ENCODE assay signal across 20 mouse cellular contexts in genomic region chr3:96250890-96251289, GRCm38 (mm10). TPM values are rescaled to one million over a fixed set of nuclear protein-coding genes. Genes with fewer than 3 reads are reported as not detected.
DNase-seq lines count a peak whose midpoint lies in the region; ATAC-seq and TF ChIP-seq lines count a peak whose summit lies in the region.
"Had no signal": no experiment of that assay in that cellular context is flagged by ENCODE, and none has a peak within 500 bp of the region (broad histone marks: within the 10 kb centered on the region; RNA-seq: fewer than 3 reads in every experiment).

No protein-coding gene starts in this region.

- 49% methylated on average over 3 of the region's 3 CpGs for WGBS in liver, embryonic 12.5 days (ENCODE audit: insufficient replicate concordance)
- 77% methylated on average over 3 of the region's 3 CpGs for WGBS in bone marrow, adult 2 months
- WGBS in liver, postnatal 0 days (ENCODE audit: insufficient replicate concordance) = 77% methylated on average over 3 of the region's 3 CpGs

- no peak for TF ChIP-seq POLR2A in bone marrow, adult 2 months (IDR thresholded peaks at IDR 0.05; ENCODE audit: borderline replicate concordance, control insufficient read depth, low read depth, low read length)

- H3K27me3 ChIP-seq in liver, embryonic 12.5 days (replicated peaks) = no peaks in the 10 kb centered on the region
- no peaks in the 10 kb centered on the region for H3K27me3 ChIP-seq in liver, postnatal 0 days (ENCODE audit: insufficient read depth, low read length)

- H3K9me3 ChIP-seq in liver, embryonic 12.5 days (replicated peaks) = no peaks in the 10 kb centered on the region
- no peaks in the 10 kb centered on the region for H3K9me3 ChIP-seq in liver, postnatal 0 days (ENCODE audit: low read length)

- H3K4me3 ChIP-seq in liver, embryonic 12.5 days = no peak overlapping the region
- no peak overlapping the region for H3K4me3 ChIP-seq in bone marrow, adult 2 months (replicated peaks; ENCODE audit: control insufficient read depth, low read depth, low read length)
- H3K4me3 ChIP-seq in liver, postnatal 0 days (ENCODE audit: low read depth, low read length) = no peak overlapping the region
- H3K4me3 ChIP-seq: gastrocnemius, adult 2 months had no signal

- no peak for TF ChIP-seq CTCF in bone marrow, adult 2 months (IDR thresholded peaks at IDR 0.05; ENCODE audit: control insufficient read depth, insufficient read depth, low read length)
- no peak for TF ChIP-seq CTCF in liver, postnatal 0 days (IDR thresholded peaks at IDR 0.05; ENCODE audit: low read depth)

- peaks cover 71% of the 10 kb centered on the region for H3K4me1 ChIP-seq in liver, embryonic 12.5 days
- H3K4me1 ChIP-seq in bone marrow, adult 2 months (ENCODE audit: control insufficient read depth, insufficient read depth, low read length) = peaks cover 3% of the 10 kb centered on the region
- peaks cover 26% of the 10 kb centered on the region for H3K4me1 ChIP-seq in liver, postnatal 0 days (ENCODE audit: insufficient read depth)

- no peaks in the 10 kb centered on the region for H3K36me3 ChIP-seq in liver, embryonic 12.5 days
- no peaks in the 10 kb centered on the region for H3K36me3 ChIP-seq in liver, postnatal 0 days (replicated peaks; ENCODE audit: insufficient read depth, low read length)

- H3K27ac ChIP-seq in liver, embryonic 12.5 days = peak overlapping the region; percentile 96
- H3K27ac ChIP-seq in bone marrow, adult 2 months (ENCODE audit: control insufficient read depth, insufficient read depth, low read depth, low read length, poor library complexity) = peak overlapping the region; percentile 40; the same call in 1 of the 2 replicates
- H3K27ac ChIP-seq in liver, postnatal 0 days (ENCODE audit: low read depth) = peak overlapping the region; percentile 53
- H3K27ac ChIP-seq: gastrocnemius, adult 2 months had no signal

- DNase-seq in liver = no peak
- peak; percentile 5 for DNase-seq in induced T-regulatory cell, adult 2 months (ENCODE audit: low read depth)
- no peak for DNase-seq in liver, postnatal 0 days
- no peak for DNase-seq in right cerebral cortex, postnatal 25 days
- no peak for DNase-seq in testis, postnatal 10 days (ENCODE audit: low spot score)
- DNase-seq: cerebellum, adult 18-20 months; forebrain, postnatal 0 days; gastrocnemius, adult 2 months; heart, postnatal 4 days; kidney, adult 18-20 months; lung, adult 2 months; lung, postnatal 36 days had no signal

- peak overlapping the region; percentile 57 for H3K9ac ChIP-seq in liver, embryonic 12.5 days
- H3K9ac ChIP-seq in liver, postnatal 0 days (replicated peaks) = no peak overlapping the region
- H3K9ac ChIP-seq: forebrain, postnatal 0 days had no signal

- H3K4me2 ChIP-seq in liver, embryonic 12.5 days = peak overlapping the region; percentile 32
- H3K4me2 ChIP-seq in liver, postnatal 0 days (ENCODE audit: low read depth, low read length) = no peak overlapping the region
- H3K4me2 ChIP-seq: midbrain, embryonic 11.5 days had no signal

- no peak for ATAC-seq in liver, embryonic 12.5 days
- no peak for ATAC-seq in liver, postnatal 0 days
- ATAC-seq: forebrain, postnatal 0 days; hindbrain, embryonic 16.5 days had no signal

- peak; percentile 42; the same call in 1 of the 2 replicates for TF ChIP-seq EP300 in liver, postnatal 0 days (IDR thresholded peaks at IDR 0.05; ENCODE audit: low read depth)

RNA-seq across cellular contexts. Expression of gene Hist2h3c1, which starts 4.4 kb away (rescaled TPM):
- polyA plus RNA-seq in liver, embryonic 12.5 days (2016; fragmentation: Nextera tagmentation; extraction: Ambion mirVana) = 2.7 and 3.0 TPM in 2 replicates
- polyA plus RNA-seq in bone marrow, adult 2 months (2011; ENCODE audit: insufficient read depth, insufficient read length, low replicate concordance, missing spikeins) = not detected in 2 replicates
- 0.78 and 1.5 TPM in 2 replicates for polyA plus RNA-seq in liver, postnatal 0 days (2015; fragmentation: Nextera tagmentation; extraction: Ambion mirVana)
- polyA plus RNA-seq: cortical plate, adult 2 months; forebrain, postnatal 0 days; heart, embryonic 14.5 days; large intestine, adult 2 months; lung, adult 2 months; small intestine, adult 2 months had no signal

RNA-seq across cellular contexts. Expression of gene Hist2h2aa1, which starts 5.6 kb away (rescaled TPM):
- 23.9 and 29.2 TPM in 2 replicates for polyA plus RNA-seq in liver, embryonic 12.5 days (2016; fragmentation: Nextera tagmentation; extraction: Ambion mirVana)
- 4.5 TPM in 1 of 2 replicates, not detected in the other for polyA plus RNA-seq in bone marrow, adult 2 months (2011; ENCODE audit: insufficient read depth, insufficient read length, low replicate concordance, missing spikeins)
- 107 and 123 TPM in 2 replicates for polyA plus RNA-seq in liver, postnatal 0 days (2015; fragmentation: Nextera tagmentation; extraction: Ambion mirVana)

RNA-seq across cellular contexts. Expression of gene Hist2h2aa2, which starts 10.8 kb away (rescaled TPM):
- polyA plus RNA-seq in liver, embryonic 12.5 days (2016; fragmentation: Nextera tagmentation; extraction: Ambion mirVana) = 55.9 and 73.8 TPM in 2 replicates
- 80.4 and 139 TPM in 2 replicates for polyA plus RNA-seq in bone marrow, adult 2 months (2011; ENCODE audit: insufficient read depth, insufficient read length, low replicate concordance, missing spikeins)
- polyA plus RNA-seq in liver, postnatal 0 days (2015; fragmentation: Nextera tagmentation; extraction: Ambion mirVana) = 224 and 229 TPM in 2 replicates

RNA-seq across cellular contexts. Expression of gene Hist2h3c2, which starts 12.0 kb away (rescaled TPM):
- polyA plus RNA-seq in liver, embryonic 12.5 days (2016; fragmentation: Nextera tagmentation; extraction: Ambion mirVana) = 12.3 and 13.8 TPM in 2 replicates
- polyA plus RNA-seq in bone marrow, adult 2 months (2011; ENCODE audit: insufficient read depth, insufficient read length, low replicate concordance, missing spikeins) = 50.6 and 79.9 TPM in 2 replicates
- 5.0 and 8.1 TPM in 2 replicates for polyA plus RNA-seq in liver, postnatal 0 days (2015; fragmentation: Nextera tagmentation; extraction: Ambion mirVana)

RNA-seq across cellular contexts. Expression of gene Hist2h4, which starts 12.2 kb away (rescaled TPM):
- 27.0 and 29.3 TPM in 2 replicates for polyA plus RNA-seq in liver, embryonic 12.5 days (2016; fragmentation: Nextera tagmentation; extraction: Ambion mirVana)
- polyA plus RNA-seq in bone marrow, adult 2 months (2011; ENCODE audit: insufficient read depth, insufficient read length, low replicate concordance, missing spikeins) = 25.3 and 31.8 TPM in 2 replicates
- polyA plus RNA-seq in liver, postnatal 0 days (2015; fragmentation: Nextera tagmentation; extraction: Ambion mirVana) = 40.3 and 56.7 TPM in 2 replicates

Comparison
In these comparisons a context has a peak if more than half of its experiments do, and no peak if none do; other contexts are left out.
1. H3K27ac ChIP-seq: peak in every context shown above with its lines; median percentile 96 in liver, embryonic 12.5 days; 53 in liver, postnatal 0 days; 40 in bone marrow, adult 2 months.